Mouse (Mus musculus) heart, adult 18-20 months (tissue): ENCODE results near the gene Ddx3x. TPM values are rescaled to one million over a fixed set of nuclear protein-coding genes. Genes with fewer than 3 reads are reported as not detected.
"Not testable (repeated sequence)": the region's sequence is repeated elsewhere in the genome, so short reads cannot be mapped to it uniquely, and the experiment has no call there.

Experiments used
- DNase-seq, 2 experiments: peaks; one replicate each; pipeline ENCODE4 v3.0.0; 2021 to 2022; ENCODE audit warnings: mixed read lengths in 1 of 2
- long read RNA-seq, 2 experiments: library from polyadenylated mRNA; stranded (forward); transcript quantifications; one replicate each; pipeline ENCODE4 v2.0.0; 2021
- total RNA-seq, 2 experiments: library from RNA; stranded (reverse); gene quantifications; 2 replicates each; pipeline ENCODE4 v1.2.3; 2021

The Ddx3x gene
- total RNA-seq: 100 to 1,000 TPM in 1 of 2 experiments, 10 to 100 TPM in 1; 95.5 to 185 TPM
- long read RNA-seq, experiment 1, full-length matches to known transcripts: 3 of 14 reads
- long read RNA-seq, experiment 1, partial matches to known transcripts: 11 of 14 reads
- long read RNA-seq, experiment 1, other reads (novel, unspliced or antisense): 0 of 14 reads
- long read RNA-seq, experiment 2, full-length matches to known transcripts: 5 of 11 reads
- long read RNA-seq, experiment 2, partial matches to known transcripts: 1 of 11 reads
- long read RNA-seq, experiment 2, other reads (novel, unspliced or antisense): 5 of 11 reads

DNA sequence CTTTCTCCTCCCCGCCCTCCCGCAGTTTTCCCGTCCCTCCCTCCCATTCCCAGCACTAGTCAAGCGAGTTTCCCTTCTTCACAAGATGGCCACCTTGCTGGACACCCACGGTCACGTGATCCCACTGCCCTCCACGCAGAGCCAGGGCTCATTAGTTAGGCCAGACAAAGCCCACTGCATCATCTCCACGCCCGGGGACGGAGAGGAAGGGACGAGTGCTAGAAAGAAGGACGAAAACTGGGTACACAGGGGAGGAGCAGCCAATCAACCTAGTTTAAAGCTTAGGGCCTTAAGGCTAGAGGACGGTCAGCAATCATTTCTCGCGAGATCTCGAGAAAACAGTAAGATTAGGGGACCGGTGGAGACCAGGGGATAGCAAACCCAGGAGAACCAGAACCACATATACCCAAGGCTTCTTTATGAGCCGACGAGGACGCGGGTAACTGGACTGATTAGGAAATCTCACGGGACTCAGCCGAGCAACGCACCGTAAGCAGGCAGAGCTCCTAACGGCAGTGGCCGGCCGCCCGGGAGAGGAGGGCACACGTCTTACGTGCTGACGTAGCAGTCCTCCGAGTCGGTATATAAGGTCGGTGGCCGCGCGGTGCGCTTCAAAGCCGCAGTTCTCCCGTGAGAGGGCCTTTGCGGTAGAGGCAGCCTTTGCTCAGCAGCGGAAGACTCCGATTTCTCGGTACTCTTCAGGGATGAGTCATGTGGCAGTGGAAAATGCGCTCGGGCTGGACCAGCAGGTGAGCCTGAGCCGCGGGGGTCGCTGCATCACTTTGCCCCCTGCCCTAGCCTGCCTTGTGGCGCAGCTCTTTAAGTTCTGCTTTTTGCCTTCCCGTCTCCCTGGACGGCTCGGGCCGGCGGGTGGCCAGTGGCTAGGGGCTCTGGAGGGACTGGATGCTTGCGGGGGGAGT lies at the start of gene Ddx3x:
TSS of gene Ddx3x (plus strand) at position 562 of the 920 bp plus-strand sequence.
- peak; percentile 93 to 97 for DNase-seq

DNA sequence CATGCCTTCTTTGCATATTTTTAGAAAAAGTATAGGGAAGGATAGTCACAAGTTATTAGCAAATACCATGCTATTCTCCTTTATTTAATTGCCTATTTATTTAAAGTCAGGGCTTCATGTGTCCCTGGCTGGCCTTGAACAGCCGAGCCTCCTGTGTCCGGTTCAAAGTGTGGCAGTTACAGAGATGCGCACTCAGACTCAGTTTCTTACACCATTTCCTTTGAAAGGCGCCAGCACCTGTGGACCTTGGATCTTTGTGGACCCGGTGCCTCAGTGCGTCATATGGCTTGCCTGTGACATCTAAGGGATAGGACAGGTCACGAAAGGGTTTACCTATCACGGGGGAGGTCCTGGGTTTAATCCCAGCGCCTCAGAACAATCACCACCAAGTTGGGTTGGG lies 49.5 kb upstream of the Ddx3x start:
- DNase-seq: no peak

DNA sequence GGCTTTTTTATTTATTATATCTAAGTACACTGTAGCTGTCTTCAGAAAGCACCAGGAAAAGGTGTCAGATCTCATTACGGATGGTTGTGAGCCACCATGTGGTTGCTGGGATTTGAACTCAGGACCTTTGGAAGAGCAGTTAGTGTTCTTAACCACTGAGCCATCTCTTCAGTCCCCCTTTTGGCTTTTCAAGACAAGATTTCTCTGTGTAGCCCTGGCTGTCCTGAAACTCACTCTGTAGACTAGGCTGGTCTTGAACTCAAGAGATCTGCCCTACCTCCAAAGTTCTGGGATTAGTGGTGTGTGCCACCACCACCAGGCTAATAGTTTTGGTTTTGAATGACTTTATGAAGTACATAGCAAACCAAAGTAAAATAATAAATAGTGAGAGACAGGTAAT lies 47.9 kb upstream of the Ddx3x start:
- not testable (repeated sequence) for DNase-seq

DNA sequence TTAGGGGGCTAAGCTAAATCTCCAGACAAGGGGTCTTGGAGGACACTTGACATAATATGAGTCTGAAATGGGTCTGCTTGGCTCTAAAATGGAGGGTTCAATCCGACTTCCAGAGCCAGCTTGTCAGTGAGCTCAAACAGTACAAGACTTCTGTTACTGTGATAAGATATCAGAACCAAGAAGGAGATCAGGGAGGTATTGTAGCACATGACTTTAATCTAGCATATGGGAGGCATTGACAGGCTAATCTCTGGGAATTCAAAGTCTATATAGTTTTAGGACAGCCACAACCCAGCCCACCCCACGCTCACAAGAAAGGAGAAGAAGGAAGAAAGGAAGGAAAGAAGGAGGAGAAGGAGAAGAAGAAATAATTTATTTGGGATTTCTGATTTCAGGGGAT lies 47.1 kb upstream of the Ddx3x start:
- no peak for DNase-seq

DNA sequence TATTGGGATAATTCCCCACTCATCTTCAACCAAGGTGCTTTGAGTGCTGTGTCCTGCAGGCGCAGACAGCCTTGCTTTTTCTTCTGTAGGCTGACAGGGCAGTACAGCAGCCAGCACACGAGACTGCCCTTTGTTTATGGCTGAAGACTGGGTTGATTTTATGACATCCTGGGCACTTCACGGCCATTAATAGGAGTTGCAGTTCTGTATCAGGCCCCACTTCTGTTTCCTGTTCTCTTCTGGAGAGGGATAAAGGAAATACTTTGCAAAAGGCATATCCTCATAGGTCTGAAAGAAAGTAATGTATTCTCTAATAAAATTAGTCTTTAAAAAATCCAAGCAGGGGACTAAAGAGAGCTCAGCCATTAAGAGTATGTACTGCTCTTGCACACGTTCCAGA lies 46.1 kb upstream of the Ddx3x start:
- DNase-seq: no peak

DNA sequence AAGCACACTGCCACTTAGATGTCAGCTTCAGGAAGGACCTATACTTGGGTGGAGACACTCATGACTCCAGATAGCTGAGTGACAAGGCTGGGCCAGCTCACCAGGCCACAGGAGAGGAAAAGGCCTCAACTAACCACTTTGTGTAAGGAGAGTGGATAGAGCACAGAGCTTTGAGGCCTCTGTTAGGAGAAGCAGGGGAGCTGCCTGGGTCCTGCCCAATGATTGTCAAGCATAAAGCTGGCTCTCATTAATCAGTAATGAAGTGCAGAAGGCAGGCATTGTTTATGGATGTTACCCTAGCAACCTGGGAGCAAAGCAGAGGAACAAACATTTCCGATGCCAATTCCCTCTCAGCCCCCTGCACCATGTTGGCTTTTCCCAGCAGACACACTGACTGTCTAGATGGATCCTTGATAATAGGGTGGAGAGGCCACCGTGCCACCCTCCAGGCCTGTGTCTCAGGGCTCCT lies 44.6 kb upstream of the Ddx3x start:
- no peak for DNase-seq

DNA sequence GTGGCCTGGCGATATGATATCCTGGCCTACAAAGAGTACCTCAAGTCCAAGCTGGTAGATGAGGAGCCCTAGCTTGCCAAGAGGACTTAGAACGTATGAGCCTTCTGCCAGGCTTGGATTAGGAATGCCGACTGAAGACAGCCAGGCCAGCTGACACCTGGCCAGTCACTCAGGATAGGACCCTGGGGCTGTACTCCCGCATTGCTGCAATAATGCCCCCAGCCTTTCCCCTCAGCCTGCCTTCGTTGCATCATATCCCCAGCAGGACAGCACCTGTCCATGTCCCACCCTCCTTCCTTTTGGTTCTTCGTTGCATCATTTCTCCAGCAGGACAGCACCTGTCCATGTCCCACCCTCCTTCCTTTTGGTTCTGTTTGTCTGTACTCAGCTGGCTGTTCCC lies 41.3 kb upstream of the Ddx3x start:
- DNase-seq: no peak

DNA sequence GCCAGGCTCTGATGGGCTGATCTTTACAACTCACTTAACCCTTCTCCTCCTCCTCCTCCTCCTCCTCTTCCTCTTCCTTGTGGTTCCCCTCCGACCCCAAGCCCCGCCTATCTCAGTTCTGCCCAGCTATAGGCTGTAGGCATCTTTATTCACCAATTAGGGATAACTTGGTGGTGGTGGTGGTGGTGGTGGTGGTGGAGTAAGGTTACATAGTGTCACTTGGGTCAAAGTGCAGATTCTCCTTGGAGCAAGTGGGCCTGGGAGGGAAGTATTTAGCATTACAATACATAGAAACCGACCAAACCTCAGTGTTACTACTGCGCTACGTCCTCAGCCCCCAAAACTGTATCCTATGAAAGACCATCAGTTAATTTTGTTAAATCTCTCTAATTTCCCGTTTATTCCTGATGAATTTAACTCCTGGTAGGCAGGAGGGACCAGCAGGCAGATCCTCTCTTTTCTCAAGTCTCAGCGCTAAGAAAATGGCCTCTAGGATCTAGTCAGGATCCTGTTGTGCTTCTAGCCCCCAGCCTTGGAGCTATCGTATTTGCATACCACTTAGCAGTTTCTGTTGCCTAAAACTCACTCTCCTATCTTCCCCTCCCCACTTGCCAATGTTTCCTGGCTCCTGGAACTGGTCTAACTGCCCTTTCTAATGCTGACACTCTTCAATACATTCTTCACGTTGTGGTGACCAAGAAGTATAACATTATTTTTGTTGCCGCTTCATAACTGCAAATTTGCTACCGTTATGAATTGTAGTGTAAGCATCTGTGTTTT lies 39.9 kb upstream of the Ddx3x start:
- DNase-seq: no peak

DNA sequence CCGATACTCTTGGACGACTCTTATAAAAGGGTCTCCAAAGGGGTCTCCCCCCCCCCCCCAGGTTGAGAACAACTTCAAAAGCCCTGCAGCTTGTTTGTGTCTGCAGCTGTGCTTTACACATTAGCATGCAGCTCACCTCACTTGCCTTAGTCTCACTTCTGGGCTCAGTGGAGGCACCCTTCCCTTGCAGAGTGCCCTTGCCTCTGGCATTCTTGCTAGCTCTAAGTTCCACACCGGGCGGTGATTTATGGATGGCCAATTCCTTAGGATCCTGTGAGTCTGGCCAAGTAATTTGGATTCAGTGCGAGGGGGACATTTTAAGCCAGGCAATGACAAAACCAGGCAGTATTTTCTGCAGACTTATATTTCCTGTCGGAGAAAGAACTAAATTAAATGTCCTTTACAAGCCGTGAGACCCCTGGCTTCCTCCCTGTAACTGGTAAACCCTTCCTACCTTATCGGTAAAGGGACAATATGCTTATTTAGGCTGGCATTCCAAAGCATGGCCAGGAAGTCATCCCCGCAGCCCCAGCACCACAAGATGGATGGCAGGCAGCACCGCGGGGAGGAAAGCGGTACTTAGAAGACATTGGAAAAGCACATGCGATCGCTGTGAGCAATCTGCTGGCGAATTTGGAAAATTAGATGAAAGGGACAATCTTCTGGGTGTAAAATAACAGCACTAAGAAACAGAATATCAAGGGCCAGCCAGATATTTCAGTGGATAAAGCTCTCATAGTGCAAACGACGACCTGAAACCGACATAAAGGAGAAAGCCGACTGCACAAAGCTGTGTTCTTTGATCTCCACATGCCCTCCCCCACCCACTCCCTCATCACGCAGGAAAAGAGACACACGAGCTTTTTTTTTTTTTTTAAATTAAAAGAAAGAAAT lies 39.1 kb upstream of the Ddx3x start:
- DNase-seq: peak in 1 of 2 experiments; percentile 39

DNA sequence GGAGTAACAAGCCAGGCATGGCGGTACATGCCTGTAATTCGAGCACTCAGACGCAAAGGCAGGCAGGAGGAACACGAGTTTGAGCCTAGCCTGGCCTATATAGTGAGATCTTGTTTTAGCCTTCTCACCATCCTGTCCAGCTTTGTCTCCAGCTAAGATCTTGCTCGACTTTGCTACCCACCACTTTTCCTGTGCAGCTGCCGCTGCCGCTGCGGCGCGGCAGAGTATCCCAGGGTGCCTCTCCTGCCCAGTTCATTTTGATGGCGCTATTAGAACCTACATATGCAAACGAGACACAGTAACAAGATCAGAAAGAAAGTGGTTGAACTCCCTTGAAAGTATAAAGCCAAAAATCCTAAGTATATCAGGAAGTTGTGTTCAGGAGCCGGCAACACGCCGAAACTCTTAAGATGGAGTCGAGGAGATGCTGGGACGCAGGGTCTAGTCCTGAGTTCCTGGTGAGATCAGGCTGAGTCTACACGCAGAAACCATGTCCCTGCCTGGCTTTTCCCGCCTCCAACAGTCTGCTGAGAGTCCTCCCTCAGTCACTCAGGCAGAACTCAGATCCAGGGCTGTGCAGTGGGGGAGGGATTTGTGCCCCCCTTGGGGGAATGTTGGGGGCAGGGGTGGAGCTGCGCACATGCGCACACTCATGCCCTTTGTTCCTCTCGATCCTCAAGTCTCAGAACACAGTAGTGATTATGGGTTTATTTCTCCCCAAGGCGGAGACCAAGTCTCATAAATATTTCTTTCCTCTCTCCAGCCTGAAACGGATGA lies 38.3 kb upstream of the Ddx3x start:
- peak; percentile 88 to 93 for DNase-seq

DNA sequence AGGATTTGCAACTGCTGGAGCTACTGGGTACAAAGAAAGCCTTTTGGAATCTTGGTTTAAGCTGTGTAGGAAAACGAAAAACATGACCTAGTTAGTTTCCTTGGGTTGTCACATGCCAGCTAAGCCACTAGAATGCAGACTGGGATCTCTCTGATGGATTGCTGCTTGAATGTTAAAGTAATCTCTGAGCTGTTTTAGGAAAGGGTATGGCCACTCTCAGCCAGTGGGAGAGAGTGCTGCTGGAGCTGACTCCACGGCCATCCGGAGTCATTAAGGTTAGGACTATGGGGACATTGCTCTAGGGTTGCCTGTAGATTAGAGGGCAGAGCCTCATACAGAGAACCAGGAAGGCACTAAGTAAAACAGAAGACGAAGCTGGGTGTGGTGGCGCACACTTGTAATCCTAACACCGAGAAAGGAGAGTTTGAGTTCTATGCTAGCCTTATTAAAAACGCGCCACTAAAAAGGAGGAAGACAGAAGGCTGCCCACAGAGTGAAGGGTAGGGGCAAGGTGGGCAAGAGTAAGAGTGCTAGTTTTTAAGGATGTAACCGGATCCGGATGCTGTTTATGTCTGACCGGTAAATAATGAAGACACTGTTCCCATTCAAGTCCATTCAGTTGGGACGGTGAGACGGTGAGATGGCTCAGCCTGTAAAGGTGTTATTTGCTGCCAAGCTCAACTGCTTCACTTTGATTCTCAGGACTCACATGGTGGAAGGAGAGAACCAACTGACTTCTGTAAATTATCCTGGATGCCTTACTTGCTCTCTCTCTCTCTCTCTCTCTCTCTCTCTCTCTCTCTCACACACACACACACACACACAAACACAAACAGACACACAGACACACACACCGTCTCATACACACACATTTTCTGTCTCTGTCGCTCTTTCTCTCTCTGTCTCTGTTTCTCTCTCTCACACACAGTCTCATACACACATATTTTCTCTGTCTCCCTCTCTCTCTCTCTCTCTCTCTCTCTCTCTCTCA lies 37.3 kb upstream of the Ddx3x start:
- no peak for DNase-seq

DNA sequence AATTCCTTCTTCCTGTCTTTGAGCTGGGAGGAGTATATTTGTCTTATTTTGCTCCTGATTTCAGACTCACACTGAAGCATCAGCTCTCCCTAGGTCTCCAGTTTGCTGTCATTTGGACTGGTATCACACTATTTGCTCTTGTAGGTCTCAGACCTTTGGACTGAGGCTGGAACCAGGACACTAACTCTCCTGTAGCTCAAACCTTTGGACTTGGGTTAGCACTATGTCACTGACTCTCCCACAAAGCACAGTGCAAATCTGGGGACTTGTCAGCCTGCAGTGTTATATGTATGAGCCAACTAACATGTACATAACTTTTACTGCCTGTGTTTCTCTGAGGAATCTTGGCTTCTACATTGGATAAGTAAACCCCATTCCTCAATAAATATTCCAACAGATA lies 36.2 kb upstream of the Ddx3x start:
- no peak for DNase-seq

DNA sequence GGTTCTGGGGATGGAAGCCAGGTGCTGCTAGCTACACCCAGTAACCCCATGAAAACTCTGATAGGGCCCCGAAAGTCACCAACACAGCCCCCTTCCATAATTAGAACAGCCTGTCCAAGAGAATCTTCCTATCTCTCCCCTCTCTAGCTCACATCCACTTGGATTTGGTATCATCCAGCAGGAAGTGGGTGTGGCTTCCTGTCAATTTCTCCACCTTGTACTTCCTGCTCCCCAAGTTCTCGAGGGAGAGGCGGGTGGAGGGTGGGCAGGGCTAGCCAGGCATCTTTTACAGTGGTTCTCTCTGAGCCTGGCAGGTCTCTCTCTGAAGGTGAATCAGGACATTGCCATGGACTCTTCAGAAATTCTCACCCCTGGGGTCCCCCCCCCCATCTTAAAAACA lies 35.7 kb upstream of the Ddx3x start:
- DNase-seq: peak; percentile 47 to 63

DNA sequence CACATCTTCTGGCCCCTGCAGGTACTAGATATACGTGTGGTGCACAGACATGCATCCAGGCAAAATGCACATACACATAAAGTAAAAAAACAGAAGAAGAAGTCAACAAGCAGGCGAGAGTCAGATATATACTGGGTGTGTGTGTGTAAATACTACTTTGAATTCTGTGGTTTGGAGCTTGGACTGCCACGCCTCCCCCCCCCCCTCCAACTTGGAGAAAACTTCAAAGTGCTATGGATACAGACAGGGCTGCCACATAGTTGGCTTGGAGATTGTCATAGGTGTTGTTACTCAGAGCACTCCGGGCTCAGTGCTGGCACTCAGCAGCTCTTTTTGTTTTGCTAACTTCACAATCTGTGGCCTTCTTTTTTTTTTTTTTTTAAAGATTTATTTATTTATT lies 29.1 kb upstream of the Ddx3x start:
- DNase-seq: no peak

DNA sequence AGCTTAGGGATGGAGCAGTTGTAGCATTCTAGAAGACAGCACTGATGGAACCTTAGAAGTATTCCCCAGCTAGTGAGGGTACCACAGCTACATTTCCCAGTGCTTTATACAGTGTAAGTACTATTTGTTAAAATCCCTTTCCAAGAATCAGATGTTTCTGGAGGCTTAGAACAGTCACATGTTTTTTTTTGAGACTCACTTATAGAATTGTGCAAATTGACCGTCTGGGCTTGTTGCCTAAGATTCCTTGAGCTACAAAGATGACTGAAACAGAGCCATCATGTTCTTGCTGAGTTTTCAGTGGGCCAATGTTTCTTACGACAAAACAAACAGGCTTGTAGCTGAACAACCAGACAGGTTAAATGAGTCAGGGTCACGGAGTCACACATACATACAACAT lies 26.5 kb upstream of the Ddx3x start:
- DNase-seq: no peak

DNA sequence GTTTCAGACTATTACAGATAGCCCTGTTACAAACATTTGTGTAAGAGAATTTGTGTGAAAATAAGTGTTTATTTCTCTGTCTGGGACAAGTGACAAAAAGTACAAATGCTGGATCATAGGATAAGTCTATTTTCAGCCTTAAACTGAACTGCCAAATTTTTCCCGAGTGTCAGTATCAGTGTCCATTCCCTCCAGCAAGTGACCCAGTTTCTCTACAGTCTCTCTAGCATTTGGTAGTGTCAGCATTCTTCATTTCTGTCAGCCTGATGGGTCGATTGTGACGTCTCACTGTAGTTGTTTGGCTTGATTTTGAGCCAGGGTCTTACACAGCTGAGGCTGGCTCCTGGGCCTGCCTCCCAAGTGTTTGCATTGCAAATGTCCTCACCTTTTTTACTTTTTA lies 17.4 kb upstream of the Ddx3x start:
- DNase-seq: no peak

DNA sequence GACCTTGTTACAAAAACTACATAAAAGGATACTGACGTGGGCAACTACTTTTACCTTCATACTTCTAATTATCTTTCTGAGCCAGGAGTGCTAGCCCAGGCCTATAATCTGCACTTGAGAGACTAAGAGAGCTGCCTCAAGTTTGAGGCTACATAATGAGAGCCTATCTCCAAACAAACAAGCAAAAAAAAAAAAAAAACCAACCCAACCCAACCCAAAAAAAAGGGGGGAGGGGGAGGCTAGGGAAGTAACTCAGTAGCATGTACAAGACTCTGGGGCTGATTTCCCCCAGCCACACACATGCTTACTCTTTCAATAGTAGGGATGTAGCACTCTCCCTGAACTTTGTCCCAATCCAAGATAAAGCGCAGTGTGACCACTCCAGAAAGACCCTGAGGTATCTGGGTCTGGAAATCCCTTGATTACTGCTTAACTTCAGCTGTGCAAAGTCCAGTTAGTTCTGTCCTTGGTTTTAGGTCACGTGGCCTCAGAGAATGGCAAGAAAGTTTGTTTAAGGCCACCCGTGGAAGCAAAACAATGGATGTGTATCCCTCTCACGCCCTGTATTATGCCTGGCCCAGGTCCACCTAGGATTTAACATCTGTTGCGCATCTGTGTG lies 5.1 kb upstream of the Ddx3x start:
- DNase-seq: no peak

DNA sequence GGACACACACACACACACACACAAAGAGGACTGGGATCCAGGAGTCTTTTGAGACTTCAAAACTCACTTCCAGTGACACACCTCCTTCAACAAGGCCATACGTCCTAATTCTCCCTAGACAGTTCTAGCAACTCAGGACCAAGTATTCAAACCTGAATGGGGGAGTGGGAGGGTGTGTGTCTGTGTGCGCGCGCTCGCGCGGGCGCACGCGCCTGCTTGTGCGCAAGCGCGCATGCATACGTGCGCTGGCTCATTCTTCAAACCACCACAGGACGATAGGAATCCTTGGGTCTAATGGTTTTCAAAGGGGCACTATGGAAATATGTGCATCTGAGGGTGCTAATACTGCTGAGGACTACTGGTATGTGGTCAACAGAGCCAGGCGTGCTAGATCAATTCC lies 1.8 kb upstream of the Ddx3x start:
- no peak for DNase-seq

DNA sequence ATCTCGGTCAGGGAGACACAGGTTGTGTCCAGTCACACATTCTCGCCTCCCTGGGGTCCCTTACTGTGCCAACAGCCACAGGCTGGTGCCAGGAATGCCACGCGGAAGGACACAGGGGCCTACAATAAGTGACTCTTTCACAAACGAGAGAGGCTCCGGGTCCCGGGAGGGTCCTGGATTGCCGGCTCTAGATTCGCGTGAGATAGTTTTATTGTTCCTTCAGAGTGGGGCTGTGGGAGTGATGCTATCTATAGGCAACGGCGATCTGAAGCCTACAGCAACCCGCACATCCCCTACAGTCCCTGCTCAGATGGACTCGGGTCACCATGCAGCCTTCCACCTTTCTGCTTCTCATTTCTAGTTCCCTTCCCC lies 747 bp upstream of the Ddx3x start:
- peak in 1 of 2 experiments; percentile 78 for DNase-seq
